Mouse (Mus musculus): ENCODE data around the gene Ferd3l.

The Ferd3l gene
- long read RNA-seq, experiment 1: 0 reads
- long read RNA-seq, experiment 2: 0 reads

GRCm38 (mm10) chr12:33928331-33929192 lies at the start of gene Ferd3l:
Ferd3l (plus strand) TSS chr12:33928425.
- intact Hi-C loops (cut with DNase I): no loop called here

- intact Hi-C loops (cut with DNase I): no loop called here
Observed at GRCm38 (mm10) chr12:33893956-33894355, 34.3 kb upstream of the Ferd3l start.

- intact Hi-C loops (cut with DNase I): no loop called here
Observed at GRCm38 (mm10) chr12:33894621-33895020, 33.6 kb upstream of the Ferd3l start.

- intact Hi-C loops (cut with DNase I): no loop called here
Observed at GRCm38 (mm10) chr12:33926751-33927150, 1.5 kb upstream of the Ferd3l start.

DNA sequence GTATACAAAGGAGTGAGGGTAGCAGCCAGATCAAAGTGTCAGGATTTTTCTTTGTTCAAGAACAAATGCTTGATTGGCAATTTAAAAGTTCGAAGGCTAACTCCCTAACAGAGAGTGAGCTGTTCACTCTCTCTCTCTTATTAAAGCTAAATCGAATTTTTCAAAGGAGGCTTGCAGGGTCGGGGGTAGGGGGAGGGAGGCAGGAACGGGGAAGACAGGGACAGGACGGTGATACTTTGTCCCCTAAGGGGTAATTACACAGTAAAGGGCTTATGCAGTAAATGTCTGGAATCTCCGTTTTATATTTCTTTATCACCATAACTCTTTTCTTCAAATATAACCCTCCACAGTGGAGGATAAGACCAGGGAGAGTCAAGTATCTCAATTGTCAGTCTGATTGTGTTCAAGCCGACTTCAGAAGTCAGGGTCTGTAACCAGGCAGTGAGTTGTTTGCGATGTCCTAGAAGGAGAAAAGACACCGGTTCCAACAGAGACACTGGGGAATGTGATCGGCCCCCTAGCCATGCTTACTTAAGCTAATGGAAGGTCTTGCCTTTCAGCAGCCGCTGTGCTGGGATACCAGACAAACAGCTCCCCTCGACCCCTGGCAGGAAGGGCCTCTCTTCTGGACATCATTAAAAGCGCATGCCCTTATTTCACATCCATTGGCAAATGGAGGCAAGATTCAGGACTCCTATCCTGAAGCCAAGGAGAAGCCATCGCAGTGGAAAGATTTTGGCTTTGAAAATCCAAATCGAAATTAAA lies 709 bp upstream of the Ferd3l start:
- intact Hi-C loops (cut with DNase I): no loop called here

DNA sequence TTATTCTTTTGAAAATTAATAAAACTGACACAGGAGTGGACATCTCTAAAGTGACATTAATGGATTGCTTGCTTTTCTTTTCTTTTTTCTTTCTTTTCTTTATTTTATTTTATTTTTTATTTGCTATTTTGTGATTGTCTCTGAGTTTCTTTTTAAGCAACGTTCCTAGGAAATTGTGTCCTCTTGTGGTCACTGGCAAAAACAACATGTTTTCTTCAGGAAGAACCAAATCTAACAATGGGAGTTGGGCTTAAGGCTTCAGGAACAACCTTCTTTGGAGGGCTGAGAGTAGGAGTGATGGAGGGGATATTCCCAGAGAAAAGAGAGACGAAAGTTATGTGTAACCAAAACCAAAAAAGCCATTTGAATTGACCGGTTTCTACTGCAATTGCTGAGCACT lies 24.6 kb downstream of the Ferd3l start:
- intact Hi-C loops (cut with DNase I): no loop called here

GRCm38 (mm10) chr12:33954931-33955565 lies 26.8 kb downstream of the Ferd3l start:
- intact Hi-C loops (cut with DNase I): no loop called here

- intact Hi-C loops (cut with DNase I): no loop called here
Observed at GRCm38 (mm10) chr12:33955606-33956295, 27.5 kb downstream of the Ferd3l start.

GRCm38 (mm10) chr12:33956576-33957399 lies 28.6 kb downstream of the Ferd3l start:
- intact Hi-C loops (cut with DNase I): no loop called here

DNA sequence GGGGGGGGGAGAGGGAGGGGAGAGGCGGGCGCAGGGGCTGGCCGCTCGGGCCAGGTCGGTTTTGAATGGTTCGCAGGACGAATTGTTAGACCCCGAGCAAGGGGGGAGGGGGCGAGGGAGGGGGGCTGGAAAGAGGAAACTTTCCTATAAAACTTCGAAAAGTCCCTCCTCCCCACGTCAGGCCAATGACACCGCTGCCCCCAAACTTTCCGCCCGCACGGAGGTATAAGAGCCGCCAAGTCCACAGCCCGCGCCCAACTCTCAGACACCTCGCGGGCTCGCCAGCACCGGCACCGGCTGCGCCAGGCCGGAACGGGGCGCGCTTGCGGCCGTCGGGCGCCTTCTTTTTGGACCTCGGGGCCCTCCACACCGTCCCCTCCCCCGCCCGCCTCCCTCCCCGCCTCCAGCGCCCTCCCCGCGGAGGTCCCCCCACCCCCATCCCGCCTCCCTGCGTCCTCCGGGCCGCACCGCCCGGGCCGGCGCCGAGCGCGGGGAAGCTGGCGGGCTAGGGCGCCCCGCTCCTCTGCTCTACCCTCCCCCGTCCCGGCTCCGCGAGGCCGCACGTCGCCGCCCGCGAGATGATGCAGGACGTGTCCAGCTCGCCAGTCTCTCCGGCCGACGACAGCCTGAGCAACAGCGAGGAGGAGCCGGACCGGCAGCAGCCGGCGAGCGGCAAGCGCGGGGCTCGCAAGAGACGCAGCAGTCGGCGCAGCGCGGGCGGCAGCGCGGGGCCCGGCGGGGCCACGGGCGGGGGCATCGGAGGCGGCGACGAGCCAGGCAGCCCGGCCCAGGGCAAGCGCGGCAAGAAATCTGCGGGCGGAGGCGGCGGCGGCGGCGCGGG lies 29.4 kb downstream of the Ferd3l start, which contains the start of gene Twist1:
Gene Twist1 (plus strand): TSS at position 272 of the 841 bp plus-strand sequence.
- intact Hi-C loops (cut with DNase I): no loop called here

DNA sequence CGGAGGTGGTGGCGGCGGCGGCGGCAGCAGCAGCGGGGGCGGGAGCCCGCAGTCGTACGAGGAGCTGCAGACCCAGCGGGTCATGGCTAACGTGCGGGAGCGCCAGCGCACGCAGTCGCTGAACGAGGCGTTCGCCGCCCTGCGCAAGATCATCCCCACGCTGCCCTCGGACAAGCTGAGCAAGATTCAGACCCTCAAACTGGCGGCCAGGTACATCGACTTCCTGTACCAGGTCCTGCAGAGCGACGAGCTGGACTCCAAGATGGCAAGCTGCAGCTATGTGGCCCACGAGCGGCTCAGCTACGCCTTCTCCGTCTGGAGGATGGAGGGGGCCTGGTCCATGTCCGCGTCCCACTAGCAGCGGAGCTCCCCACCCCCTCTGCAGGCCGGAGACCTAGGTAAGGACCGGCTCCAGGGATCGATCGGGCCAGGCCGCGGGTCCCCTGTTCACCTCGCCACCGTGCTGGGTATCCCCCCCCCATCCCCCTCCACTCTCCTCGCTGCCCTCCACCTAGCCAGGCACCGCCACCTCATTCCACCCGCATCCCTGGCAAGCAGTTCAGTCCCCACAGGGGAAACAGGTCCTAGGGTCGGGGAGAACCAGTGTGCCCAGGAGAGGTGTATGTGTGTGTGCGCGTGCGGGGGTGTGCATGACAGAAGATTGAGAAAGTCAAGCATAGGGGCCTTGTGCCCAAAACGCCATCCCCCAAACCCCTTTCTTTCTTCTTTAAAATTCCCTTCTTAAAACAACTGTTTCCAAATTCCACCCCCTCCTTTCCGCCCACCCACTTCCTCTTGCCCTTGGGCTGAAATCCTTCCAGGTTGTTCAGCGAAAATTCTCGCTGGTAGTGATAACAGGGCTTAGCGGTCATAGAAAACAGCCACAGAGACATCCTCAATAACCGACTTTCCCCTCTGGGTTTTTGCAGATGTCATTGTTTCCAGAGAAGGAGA lies 30.3 kb downstream of the Ferd3l start:
- intact Hi-C loops (cut with DNase I): no loop called here

DNA sequence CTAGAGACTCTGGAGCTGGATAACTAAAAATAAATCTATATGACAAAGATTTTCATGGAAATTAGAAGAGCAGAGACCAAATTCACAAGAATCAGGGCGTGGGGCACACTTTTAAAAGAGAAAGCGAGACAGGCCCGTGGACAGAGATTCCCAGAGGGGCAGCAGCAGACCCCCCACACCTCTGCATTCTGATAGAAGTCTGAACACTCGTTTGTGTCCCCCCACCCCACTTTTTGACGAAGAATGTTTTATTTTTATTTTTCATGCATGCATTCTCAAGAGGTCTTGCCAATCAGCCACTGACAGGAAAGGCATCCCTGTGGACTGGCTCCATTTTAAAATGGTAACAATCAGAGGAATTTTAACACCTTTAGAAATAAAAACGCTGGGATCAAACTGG lies 31.0 kb downstream of the Ferd3l start:
- intact Hi-C loops (cut with DNase I): no loop called here

DNA sequence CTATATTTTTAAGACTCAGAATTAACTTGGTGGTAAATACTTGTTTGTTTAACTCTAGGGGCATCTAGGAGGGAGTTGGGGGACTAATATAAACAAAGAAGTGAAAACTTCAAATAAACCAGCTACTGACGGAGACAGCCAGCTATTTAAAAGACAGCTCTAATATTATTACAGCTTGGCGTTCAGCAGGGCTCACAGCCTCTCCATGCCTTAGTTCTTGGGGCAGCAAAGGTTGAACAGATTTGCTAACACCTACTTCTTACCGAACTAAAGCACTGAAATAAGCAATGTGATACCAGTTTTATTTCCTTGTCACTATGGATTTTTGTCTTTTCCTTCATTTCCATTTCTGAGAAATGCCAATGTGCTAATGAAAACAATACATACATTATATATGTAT lies 31.6 kb downstream of the Ferd3l start:
- intact Hi-C loops (cut with DNase I): no loop called here

DNA sequence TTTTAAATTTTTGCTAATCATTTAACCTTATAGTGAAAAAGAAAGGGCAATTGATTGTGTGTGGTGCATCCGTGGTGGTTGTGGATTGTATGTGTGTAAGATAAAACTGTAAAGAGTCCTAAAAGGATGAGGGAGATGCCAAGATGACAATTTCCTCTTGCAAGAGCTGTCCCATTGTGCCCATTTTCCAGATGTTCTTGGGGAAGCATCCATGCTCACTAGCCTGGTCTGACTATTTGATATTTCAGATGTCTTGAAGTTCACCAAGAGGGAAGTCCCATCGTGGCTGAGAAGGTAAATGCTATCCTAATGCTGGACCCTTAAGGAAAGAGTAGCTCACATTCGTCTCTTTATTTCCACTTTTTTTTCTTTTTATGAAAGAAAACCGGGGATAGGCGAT lies 32.8 kb downstream of the Ferd3l start:
- intact Hi-C loops (cut with DNase I): no loop called here

DNA sequence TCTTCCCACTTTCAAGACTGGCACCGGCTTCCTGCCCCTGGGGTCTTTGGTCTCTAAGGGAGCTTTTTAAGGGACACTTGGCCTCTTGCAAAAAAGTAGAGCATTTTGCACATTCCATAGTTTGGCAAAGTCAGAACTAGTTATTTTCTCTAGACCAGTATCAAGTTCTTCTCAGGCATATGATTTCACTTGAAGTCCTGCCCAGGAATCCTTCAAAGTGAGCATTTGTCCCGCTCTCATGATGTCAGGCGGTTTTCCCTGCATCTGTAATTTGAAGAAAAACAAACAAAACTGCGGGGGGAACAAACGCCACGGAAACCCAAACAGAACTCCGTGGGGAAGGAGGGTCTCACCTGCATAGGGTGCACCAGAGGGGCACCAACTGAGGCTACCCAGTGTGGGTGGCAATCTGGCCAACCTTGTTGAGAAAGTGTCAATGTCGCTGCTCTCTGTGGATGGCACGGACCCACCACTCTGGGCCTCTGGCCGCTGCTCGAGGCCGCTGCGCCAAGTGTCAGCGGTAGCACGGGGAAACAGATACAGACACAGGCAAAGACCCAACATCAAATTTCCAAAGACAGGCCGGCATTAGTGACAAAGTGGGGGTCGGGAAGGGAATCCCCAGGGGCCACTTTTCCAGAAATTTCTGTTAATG lies 34.0 kb downstream of the Ferd3l start:
- intact Hi-C loops (cut with DNase I): no loop called here

- intact Hi-C loops (cut with DNase I): no loop called here
Observed at GRCm38 (mm10) chr12:33962773-33963130, 34.5 kb downstream of the Ferd3l start.

DNA sequence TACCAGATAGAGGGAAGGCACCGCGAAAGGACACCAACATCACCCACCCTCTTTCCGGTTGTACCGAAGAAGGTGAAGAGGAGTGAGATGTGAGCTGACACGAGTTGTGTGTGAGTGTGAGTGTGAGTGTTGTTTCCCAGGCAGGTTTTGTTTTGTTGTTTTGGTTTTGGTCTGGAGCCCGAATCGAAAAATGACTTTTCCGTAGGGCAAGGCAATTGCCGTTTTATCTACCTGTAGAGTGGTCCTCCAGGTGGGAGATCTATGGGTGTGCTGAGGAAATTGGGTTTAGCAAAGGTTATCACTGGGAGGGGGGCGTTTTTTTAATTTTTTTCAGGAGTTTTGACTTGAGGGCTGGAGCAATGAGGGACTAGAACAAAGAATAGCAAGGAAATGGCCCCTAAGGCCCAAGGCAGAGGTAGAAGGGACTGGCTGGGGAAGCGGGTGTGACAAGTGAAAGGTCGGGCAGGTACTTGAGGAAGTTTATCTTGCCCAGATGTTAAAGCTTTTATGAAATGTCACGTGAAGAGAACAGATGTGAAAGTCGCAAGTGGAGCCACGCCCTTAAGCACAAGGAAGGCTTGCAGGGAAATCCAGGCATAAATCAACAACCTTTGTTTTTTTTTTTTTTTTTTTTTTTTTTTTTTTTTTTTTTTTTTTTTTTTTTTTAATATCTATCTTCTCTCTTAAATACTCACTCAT lies 35.6 kb downstream of the Ferd3l start:
- intact Hi-C loops (cut with DNase I): no loop called here

Data from adrenal gland (tissue).